Mouse (Mus musculus): ENCODE measurements around the gene Hoxc9. TPM values are rescaled to one million over a fixed set of nuclear protein-coding genes. Genes with fewer than 3 reads are reported as not detected.

Gene Hoxc9
- polyA plus RNA-seq, 1 experiment, result 6.2 TPM

DNA sequence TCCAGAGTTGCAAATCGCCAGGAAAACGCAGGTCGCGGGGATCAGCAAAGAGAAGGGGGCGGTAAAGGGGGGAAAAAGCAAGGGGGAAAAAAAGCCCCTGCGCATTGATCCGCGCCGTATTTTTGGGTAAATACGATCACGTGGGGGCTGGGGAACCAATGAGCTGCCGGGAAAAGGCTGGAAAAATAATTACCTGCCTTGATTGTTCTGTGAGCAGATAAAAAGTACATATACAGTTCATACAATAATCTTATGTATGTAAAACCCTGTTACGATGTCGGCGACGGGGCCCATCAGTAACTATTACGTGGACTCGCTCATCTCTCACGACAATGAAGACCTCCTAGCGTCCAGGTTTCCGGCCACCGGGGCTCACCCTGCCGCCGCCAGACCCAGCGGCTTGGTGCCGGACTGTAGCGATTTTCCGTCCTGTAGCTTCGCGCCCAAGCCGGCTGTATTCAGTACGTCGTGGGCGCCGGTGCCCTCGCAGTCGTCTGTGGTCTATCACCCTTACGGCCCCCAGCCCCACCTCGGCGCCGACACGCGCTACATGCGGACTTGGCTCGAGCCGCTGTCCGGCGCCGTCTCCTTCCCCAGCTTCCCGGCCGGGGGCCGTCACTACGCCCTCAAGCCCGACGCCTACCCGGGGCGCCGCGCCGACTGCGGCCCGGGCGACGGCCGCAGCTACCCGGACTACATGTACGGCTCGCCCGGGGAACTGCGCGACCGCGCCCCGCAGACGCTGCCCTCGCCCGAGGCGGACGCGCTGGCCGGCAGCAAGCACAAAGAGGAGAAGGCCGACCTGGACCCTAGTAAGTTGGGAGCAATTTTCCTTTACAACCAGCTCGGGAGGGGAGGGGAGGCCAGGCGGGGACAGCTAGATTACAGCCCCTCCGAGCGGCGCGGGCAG is 5.4 kb downstream of the Hoxc9 start:
- peak overlapping the region; percentile 60 for H3K4me3 ChIP-seq (ENCODE audit: insufficient read depth, low read length)
- no peak for TF ChIP-seq CTCF (IDR thresholded peaks at IDR 0.05; ENCODE audit: borderline replicate concordance, insufficient read depth, low read length)
- no peak for TF ChIP-seq POLR2A (IDR thresholded peaks at IDR 0.05; ENCODE audit: low read depth, low read length)
- H3K4me1 ChIP-seq (ENCODE audit: control insufficient read depth, insufficient read depth, low read length), result no peaks in the 10 kb centered on the region
- H3K27ac ChIP-seq (ENCODE audit: insufficient read depth, low read length), result peak overlapping the region; percentile 50

DNA sequence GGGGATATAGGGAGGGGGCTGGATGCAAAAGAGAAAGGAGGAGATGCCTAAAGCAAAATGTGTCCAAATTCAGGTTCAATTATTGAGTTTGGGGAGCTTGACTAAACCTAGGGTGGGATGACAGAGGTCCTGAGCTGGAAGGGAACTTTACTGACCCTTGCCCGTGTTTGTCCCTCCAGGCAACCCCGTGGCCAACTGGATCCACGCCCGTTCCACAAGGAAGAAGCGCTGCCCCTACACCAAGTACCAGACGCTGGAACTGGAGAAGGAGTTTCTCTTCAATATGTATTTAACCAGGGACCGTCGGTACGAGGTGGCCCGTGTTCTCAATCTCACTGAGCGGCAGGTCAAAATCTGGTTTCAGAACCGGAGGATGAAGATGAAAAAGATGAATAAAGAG is 7.5 kb downstream of the Hoxc9 start:
- Histone ChIP-seq H3K27ac (ENCODE audit: insufficient read depth, low read length) (no peak overlapping the region), H3K4me1 (ENCODE audit: control insufficient read depth, insufficient read depth, low read length) (no peaks in the 10 kb centered on the region), H3K4me3 (ENCODE audit: insufficient read depth, low read length) (no peak overlapping the region)
- TF ChIP-seq POLR2A (IDR thresholded peaks at IDR 0.05; ENCODE audit: low read depth, low read length), result no peak
- TF ChIP-seq CTCF (IDR thresholded peaks at IDR 0.05; ENCODE audit: borderline replicate concordance, insufficient read depth, low read length), result no peak

DNA sequence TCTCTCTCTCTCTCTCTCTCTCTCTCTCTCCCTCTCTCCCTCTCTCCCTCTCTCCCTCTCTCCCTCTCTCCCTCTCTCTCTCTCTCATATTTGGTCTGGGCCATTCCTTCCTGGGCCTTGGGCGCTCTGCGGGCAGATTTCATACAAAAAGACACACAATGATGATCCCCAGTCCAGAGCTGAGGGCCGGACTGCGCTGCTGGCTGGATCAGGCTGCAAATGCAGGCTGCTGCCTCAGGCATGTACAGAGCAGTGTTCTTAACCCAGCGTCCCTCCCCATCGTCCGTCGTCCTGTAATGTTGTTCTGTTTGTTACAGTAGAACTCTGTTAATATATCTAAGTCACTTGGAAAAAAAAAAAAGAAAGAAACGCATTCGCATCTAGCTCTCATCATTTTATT is 8.3 kb downstream of the Hoxc9 start:
- H3K4me3 ChIP-seq (ENCODE audit: insufficient read depth, low read length), result no peak overlapping the region; the same call in 1 of the 2 replicates
- H3K4me1 ChIP-seq (ENCODE audit: control insufficient read depth, insufficient read depth, low read length), result no peaks in the 10 kb centered on the region
- TF ChIP-seq POLR2A (IDR thresholded peaks at IDR 0.05; ENCODE audit: low read depth, low read length) (no peak), CTCF (IDR thresholded peaks at IDR 0.05; ENCODE audit: borderline replicate concordance, insufficient read depth, low read length) (no peak)

DNA sequence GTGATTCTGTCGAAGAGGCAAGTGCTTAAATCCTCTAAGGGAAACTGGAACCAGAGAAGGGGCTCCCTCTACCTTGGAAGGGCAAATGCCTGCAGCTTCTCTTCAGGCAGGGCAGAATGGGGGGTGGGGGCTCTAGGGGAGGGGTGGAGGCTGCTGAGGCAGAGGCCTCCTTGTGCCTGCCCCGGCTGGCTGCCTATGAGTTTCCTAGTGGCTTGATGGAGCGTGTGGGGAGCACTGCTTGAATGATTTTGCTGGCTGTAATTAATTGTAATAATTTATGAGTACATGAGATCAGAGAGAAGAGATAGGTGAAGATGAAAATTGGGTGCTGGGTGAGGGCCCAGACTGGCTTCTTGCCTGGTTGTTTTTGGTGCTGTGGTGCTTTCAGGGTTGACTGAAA is 8.7 kb downstream of the Hoxc9 start:
- no peak overlapping the region for H3K4me3 ChIP-seq (ENCODE audit: insufficient read depth, low read length)
- TF ChIP-seq CTCF (IDR thresholded peaks at IDR 0.05; ENCODE audit: borderline replicate concordance, insufficient read depth, low read length) (no peak), POLR2A (IDR thresholded peaks at IDR 0.05; ENCODE audit: low read depth, low read length) (no peak)
- H3K4me1 ChIP-seq (ENCODE audit: control insufficient read depth, insufficient read depth, low read length), result no peaks in the 10 kb centered on the region
- H3K27ac ChIP-seq (ENCODE audit: insufficient read depth, low read length), result no peak overlapping the region

More for the DNA sequence above, 8.3 kb downstream of the Hoxc9 start:
- peak overlapping the region; percentile 31; the same call in 1 of the 2 replicates for H3K27ac ChIP-seq (ENCODE audit: insufficient read depth, low read length)

DNA sequence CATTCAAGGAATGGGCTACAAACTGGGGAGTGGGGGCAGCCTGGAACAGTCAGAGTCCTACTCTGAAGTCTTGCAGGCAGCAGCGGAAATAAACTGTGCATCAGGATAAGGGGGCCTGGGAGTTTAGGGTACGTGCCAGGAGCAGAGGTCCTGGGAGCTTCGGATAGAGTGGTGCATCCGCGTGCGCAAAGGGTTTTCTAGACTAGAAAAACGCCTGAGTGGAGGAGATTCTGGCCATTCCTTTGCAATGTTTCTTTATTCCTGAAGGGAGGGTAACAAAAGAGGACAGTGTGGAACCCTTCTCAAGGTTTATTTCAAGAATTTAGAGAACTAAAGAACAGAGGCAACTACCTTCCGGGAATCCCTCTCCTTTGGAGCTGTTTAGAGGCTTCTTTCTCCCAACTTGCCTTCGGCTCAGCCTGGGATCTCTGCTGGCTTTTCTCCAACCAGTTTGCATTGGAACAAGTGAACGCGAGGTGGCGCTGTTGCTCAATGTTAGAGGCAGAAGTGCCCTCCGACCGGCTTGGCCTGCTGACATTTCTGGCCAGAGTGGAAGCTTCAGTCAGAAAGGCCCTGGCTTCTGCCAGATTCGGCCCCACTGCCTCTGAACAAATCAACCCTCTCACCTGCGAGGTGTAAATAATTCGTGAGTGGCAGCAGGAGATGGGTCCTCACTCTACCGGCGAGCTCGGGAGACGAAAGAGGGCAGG is 11.0 kb downstream of the Hoxc9 start:
- H3K4me1 ChIP-seq (ENCODE audit: control insufficient read depth, insufficient read depth, low read length), result no peaks in the 10 kb centered on the region
- peak overlapping the region; percentile 44; the same call in 1 of the 2 replicates for H3K27ac ChIP-seq (ENCODE audit: insufficient read depth, low read length)
- H3K4me3 ChIP-seq (ENCODE audit: insufficient read depth, low read length), result no peak overlapping the region
- TF ChIP-seq POLR2A (IDR thresholded peaks at IDR 0.05; ENCODE audit: low read depth, low read length), result no peak
- TF ChIP-seq CTCF (IDR thresholded peaks at IDR 0.05; ENCODE audit: borderline replicate concordance, insufficient read depth, low read length), result peak; percentile 92

DNA sequence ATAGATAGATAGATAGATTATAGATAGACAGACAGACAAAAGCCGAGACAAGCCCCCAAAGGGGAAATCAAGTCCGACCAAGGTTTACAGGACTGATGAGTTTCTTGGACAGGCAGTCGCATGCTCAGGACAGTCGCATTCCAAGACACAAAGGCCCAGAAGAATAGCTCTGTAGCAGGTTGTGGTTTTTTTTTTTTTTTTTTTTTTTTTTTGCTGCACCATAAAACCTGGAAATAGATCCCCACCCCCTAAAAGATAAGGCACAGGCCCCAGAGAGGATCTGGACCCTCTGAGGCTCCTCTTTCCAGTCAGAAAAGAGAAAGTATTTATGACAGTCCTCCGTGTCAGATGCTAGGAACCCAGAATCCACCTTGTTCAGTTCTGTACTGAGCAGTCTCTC is 11.8 kb downstream of the Hoxc9 start:
- Histone ChIP-seq H3K27ac (ENCODE audit: insufficient read depth, low read length) (no peak overlapping the region), H3K4me3 (ENCODE audit: insufficient read depth, low read length) (no peak overlapping the region), H3K4me1 (ENCODE audit: control insufficient read depth, insufficient read depth, low read length) (no peaks in the 10 kb centered on the region)
- no peak for TF ChIP-seq POLR2A (IDR thresholded peaks at IDR 0.05; ENCODE audit: low read depth, low read length)
- no peak for TF ChIP-seq CTCF (IDR thresholded peaks at IDR 0.05; ENCODE audit: borderline replicate concordance, insufficient read depth, low read length)

DNA sequence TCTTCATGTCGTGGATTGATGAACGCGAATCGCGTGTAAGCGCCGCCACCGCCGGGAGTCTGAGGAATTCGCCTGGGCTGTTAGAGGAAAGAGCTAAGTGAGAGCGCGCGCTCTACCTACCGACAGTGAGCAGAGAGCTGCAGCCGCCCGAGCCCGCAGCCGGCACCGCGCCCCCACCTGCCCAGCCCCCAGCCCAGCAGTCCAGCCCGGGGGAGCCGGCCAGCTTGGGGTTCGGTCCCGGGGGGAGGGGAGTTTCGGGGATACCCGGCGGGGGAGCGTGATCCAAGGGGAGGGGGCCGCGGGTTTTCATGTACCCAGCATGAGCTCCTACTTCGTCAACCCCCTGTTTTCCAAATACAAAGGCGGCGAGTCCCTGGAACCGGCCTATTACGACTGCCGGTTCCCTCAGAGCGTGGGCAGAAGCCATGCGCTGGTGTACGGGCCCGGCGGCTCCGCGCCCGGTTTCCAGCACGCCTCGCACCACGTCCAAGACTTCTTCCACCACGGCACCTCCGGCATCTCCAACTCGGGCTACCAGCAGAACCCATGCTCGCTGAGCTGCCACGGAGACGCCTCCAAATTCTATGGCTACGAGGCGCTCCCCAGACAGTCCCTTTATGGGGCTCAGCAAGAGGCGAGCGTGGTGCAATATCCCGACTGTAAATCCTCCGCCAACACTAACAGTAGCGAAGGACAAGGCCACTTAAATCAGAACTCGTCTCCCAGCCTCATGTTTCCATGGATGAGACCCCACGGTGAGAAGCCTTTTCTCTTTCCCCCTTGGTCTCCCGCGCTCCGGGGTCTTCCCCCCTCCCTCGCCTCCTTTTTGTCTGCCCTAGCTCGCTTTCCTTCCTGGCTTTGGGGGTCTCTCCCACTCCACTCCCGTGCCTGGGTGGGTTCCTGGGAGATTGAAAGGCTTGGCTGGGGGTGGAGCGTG is 14.5 kb downstream of the Hoxc9 start, which contains the start of gene Hoxc8:
TSS of gene Hoxc8 (plus strand) at position 147 of the 937 bp plus-strand sequence.
- no peaks in the 10 kb centered on the region for H3K4me1 ChIP-seq (ENCODE audit: control insufficient read depth, insufficient read depth, low read length)
- H3K27ac ChIP-seq (ENCODE audit: insufficient read depth, low read length), result peak within 1 kb of the TSS; percentile 46; the same call in 1 of the 2 replicates
- peak within 1 kb of the TSS; percentile 26 for H3K4me3 ChIP-seq (ENCODE audit: insufficient read depth, low read length)
- TF ChIP-seq CTCF (IDR thresholded peaks at IDR 0.05; ENCODE audit: borderline replicate concordance, insufficient read depth, low read length) (no peak), POLR2A (IDR thresholded peaks at IDR 0.05; ENCODE audit: low read depth, low read length) (peak; percentile 21; the same call in 1 of the 2 replicates)

DNA sequence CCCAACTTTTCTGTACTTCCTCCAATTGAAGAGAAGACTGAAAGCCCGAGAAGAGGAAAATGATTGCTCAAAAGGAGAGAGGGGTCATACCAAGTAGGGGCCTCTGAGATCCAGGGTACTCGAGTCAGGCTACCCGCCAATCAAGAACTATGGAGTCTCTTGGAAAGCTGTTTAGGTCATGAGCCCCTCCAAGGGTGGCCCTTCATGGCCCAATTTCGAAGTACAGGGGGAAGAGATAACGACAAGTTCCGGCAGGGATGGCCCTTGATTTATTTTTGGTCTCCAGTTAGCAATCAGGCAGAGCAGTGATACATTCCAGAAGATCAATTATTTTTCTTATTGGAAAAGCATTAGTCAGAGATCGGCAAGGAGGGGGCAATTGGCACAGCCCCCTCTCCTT is 15.5 kb downstream of the Hoxc9 start:
- Histone ChIP-seq H3K27ac (ENCODE audit: insufficient read depth, low read length) (0 out of 2 replicates have a peak overlapping the region, but pooled peaks have one; percentile 46), H3K4me1 (ENCODE audit: control insufficient read depth, insufficient read depth, low read length) (no peaks in the 10 kb centered on the region), H3K4me3 (ENCODE audit: insufficient read depth, low read length) (peak overlapping the region; percentile 26)
- TF ChIP-seq CTCF (IDR thresholded peaks at IDR 0.05; ENCODE audit: borderline replicate concordance, insufficient read depth, low read length) (no peak), POLR2A (IDR thresholded peaks at IDR 0.05; ENCODE audit: low read depth, low read length) (no peak)

DNA sequence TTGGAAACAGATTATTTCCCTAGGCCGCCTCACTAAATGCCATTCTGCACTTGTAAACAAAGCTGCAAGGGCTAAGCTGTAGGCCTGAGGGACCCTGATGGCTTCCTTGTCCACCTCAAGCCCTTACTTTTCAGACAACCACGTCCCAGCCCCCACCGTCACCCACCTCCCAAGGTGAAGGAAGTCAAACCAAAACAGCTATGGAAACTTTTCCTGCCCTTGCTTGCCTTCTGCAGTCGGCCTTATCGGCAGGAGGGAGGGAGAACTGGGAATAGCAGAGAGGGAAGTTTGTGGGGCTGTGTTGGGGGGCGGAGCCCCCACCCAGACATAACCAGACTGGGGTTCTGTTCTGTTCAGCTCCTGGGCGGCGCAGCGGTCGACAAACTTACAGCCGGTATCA is 16.0 kb downstream of the Hoxc9 start:
- Histone ChIP-seq H3K4me3 (ENCODE audit: insufficient read depth, low read length) (peak overlapping the region; percentile 26), H3K4me1 (ENCODE audit: control insufficient read depth, insufficient read depth, low read length) (no peaks in the 10 kb centered on the region)

More for the DNA sequence above, 16.0 kb downstream of the Hoxc9 start:
- peak overlapping the region; percentile 50; the same call in 1 of the 2 replicates for H3K27ac ChIP-seq (ENCODE audit: insufficient read depth, low read length)
- TF ChIP-seq POLR2A (IDR thresholded peaks at IDR 0.05; ENCODE audit: low read depth, low read length), result no peak
- TF ChIP-seq CTCF (IDR thresholded peaks at IDR 0.05; ENCODE audit: borderline replicate concordance, insufficient read depth, low read length), result no peak

Measured in embryonic fibroblast, embryonic 13.5 days (primary cell).